Mouse (Mus musculus): Measurements from ENCODE around the gene Rassf3. TPM values are rescaled to one million over a fixed set of nuclear protein-coding genes. Genes with fewer than 3 reads are reported as not detected.

Gene Rassf3
- polyA plus RNA-seq, 1 experiment from 2014 or later: 19.2 TPM

- Histone ChIP-seq H3K36me3 (ENCODE audit: control insufficient read depth, insufficient read depth, low read length) (no peaks in the 10 kb centered on the region), H3K4me1 (replicated peaks; ENCODE audit: control insufficient read depth, insufficient read depth) (peaks cover 5% of the 10 kb centered on the region; the same call in 1 of the 2 replicates), H3K27me3 (ENCODE audit: control insufficient read depth, insufficient read depth, low read length) (no peaks in the 10 kb centered on the region), H3K4me2 (replicated peaks; ENCODE audit: low read depth) (no peak overlapping the region), H3K9ac (ENCODE audit: low read length) (no peak overlapping the region), H3K4me3 (ENCODE audit: low read depth, low read length) (no peak overlapping the region), H3K9me3 (ENCODE audit: control insufficient read depth, low read length) (no peaks in the 10 kb centered on the region), H3K27ac (replicated peaks) (no peak overlapping the region)
- TF ChIP-seq CTCF (IDR thresholded peaks at IDR 0.05; ENCODE audit: low read depth) (peak; percentile 52), EP300 (optimal IDR thresholded peaks at IDR 0.05) (no peak)
- DNase-seq (ENCODE audit: low spot score): no peak
- 87% methylated on average over 16 of the region's 16 CpGs for WGBS
- no peak for ATAC-seq (ENCODE audit: low FRiP score, low TSS enrichment)
Observed at GRCm38 (mm10) chr10:121507755-121508544, 31.8 kb upstream of the Rassf3 start.

GRCm38 (mm10) chr10:121506731-121507583 lies 30.8 kb upstream of the Rassf3 start:
- TF ChIP-seq CTCF (IDR thresholded peaks at IDR 0.05; ENCODE audit: low read depth): no peak
- TF ChIP-seq EP300 (optimal IDR thresholded peaks at IDR 0.05): no peak
- Histone ChIP-seq H3K9me3 (ENCODE audit: control insufficient read depth, low read length) (no peaks in the 10 kb centered on the region), H3K27me3 (ENCODE audit: control insufficient read depth, insufficient read depth, low read length) (no peaks in the 10 kb centered on the region), H3K36me3 (ENCODE audit: control insufficient read depth, insufficient read depth, low read length) (no peaks in the 10 kb centered on the region), H3K4me3 (ENCODE audit: low read depth, low read length) (no peak overlapping the region), H3K4me2 (replicated peaks; ENCODE audit: low read depth) (no peak overlapping the region; the same call in 1 of the 2 replicates), H3K9ac (ENCODE audit: low read length) (no peak overlapping the region), H3K4me1 (replicated peaks; ENCODE audit: control insufficient read depth, insufficient read depth) (peaks cover 5% of the 10 kb centered on the region; the same call in 1 of the 2 replicates), H3K27ac (replicated peaks) (peak overlapping the region; percentile 5)
- DNase-seq (ENCODE audit: low spot score) (peak; percentile 81), ATAC-seq (ENCODE audit: low FRiP score, low TSS enrichment) (peak; percentile 50; the same call in 1 of the 2 replicates)
- WGBS: 32% methylated on average over 29 of the region's 29 CpGs

GRCm38 (mm10) chr10:121505929-121506328 lies 29.8 kb upstream of the Rassf3 start:
- ATAC-seq (ENCODE audit: low FRiP score, low TSS enrichment) (no peak), DNase-seq (ENCODE audit: low spot score) (no peak)
- no peaks in the 10 kb centered on the region for H3K36me3 ChIP-seq (ENCODE audit: control insufficient read depth, insufficient read depth, low read length)
- TF ChIP-seq CTCF (IDR thresholded peaks at IDR 0.05; ENCODE audit: low read depth) (no peak), EP300 (optimal IDR thresholded peaks at IDR 0.05) (no peak)
- H3K4me1 ChIP-seq (replicated peaks; ENCODE audit: control insufficient read depth, insufficient read depth): peaks cover 5% of the 10 kb centered on the region
- no peaks in the 10 kb centered on the region for H3K9me3 ChIP-seq (ENCODE audit: control insufficient read depth, low read length)
- WGBS: 45% methylated on average over 7 of the region's 7 CpGs
- H3K4me2 ChIP-seq (replicated peaks; ENCODE audit: low read depth): peak overlapping the region; percentile 63
- no peaks in the 10 kb centered on the region for H3K27me3 ChIP-seq (ENCODE audit: control insufficient read depth, insufficient read depth, low read length)
- H3K27ac ChIP-seq (replicated peaks): peak overlapping the region; percentile 67; the same call in 1 of the 2 replicates
- H3K9ac ChIP-seq (ENCODE audit: low read length): no peak overlapping the region
- no peak overlapping the region for H3K4me3 ChIP-seq (ENCODE audit: low read depth, low read length)

GRCm38 (mm10) chr10:121504973-121505911 lies 29.1 kb upstream of the Rassf3 start:
- Histone ChIP-seq H3K4me3 (ENCODE audit: low read depth, low read length) (peak overlapping the region; percentile 41), H3K9me3 (ENCODE audit: control insufficient read depth, low read length) (no peaks in the 10 kb centered on the region), H3K4me1 (replicated peaks; ENCODE audit: control insufficient read depth, insufficient read depth) (peaks cover 5% of the 10 kb centered on the region), H3K36me3 (ENCODE audit: control insufficient read depth, insufficient read depth, low read length) (no peaks in the 10 kb centered on the region), H3K9ac (ENCODE audit: low read length) (peak overlapping the region; percentile 48), H3K27me3 (ENCODE audit: control insufficient read depth, insufficient read depth, low read length) (no peaks in the 10 kb centered on the region), H3K4me2 (replicated peaks; ENCODE audit: low read depth) (peak overlapping the region; percentile 63), H3K27ac (replicated peaks) (peak overlapping the region; percentile 67; the same call in 1 of the 2 replicates)
- ATAC-seq (ENCODE audit: low FRiP score, low TSS enrichment) (peak; percentile 79), DNase-seq (ENCODE audit: low spot score) (peak; percentile 80)
- 19% methylated on average over 35 of the region's 35 CpGs for WGBS
- TF ChIP-seq CTCF (IDR thresholded peaks at IDR 0.05; ENCODE audit: low read depth) (no peak), EP300 (optimal IDR thresholded peaks at IDR 0.05) (no peak)

- 78% methylated on average over 5 of the region's 5 CpGs for WGBS
- H3K4me3 ChIP-seq (ENCODE audit: low read depth, low read length): no peak overlapping the region
- DNase-seq (ENCODE audit: low spot score) (peak; percentile 51), ATAC-seq (ENCODE audit: low FRiP score, low TSS enrichment) (no peak)
- no peak overlapping the region for H3K4me2 ChIP-seq (replicated peaks; ENCODE audit: low read depth)
- H3K9me3 ChIP-seq (ENCODE audit: control insufficient read depth, low read length): no peaks in the 10 kb centered on the region
- no peak overlapping the region for H3K9ac ChIP-seq (ENCODE audit: low read length)
- H3K27me3 ChIP-seq (ENCODE audit: control insufficient read depth, insufficient read depth, low read length): no peaks in the 10 kb centered on the region
- H3K4me1 ChIP-seq (replicated peaks; ENCODE audit: control insufficient read depth, insufficient read depth): peaks cover 5% of the 10 kb centered on the region; the same call in 1 of the 2 replicates
- no peaks in the 10 kb centered on the region for H3K36me3 ChIP-seq (ENCODE audit: control insufficient read depth, insufficient read depth, low read length)
- H3K27ac ChIP-seq (replicated peaks): no peak overlapping the region
- TF ChIP-seq CTCF (IDR thresholded peaks at IDR 0.05; ENCODE audit: low read depth) (no peak), EP300 (optimal IDR thresholded peaks at IDR 0.05) (no peak)
Observed at GRCm38 (mm10) chr10:121501160-121501559, 25.0 kb upstream of the Rassf3 start.

Measured in stomach, postnatal 0 days (tissue).